Mouse (Mus musculus): ENCODE data around the gene Vinac1.

Vinac1 gene

GRCm38 (mm10) chr2:129047811-129048210 lies at the start of gene Vinac1:
Gene Vinac1, minus strand, starts transcription at chr2:129048172.
- DNase-seq (ENCODE audit: low spot score) = no peak

GRCm38 (mm10) chr2:129093926-129094724 lies 46.2 kb upstream of the Vinac1 start:
- no peak for DNase-seq (ENCODE audit: low spot score)

- no peak for DNase-seq (ENCODE audit: low spot score)
Measured at GRCm38 (mm10) chr2:129092810-129093209, 44.8 kb upstream of the Vinac1 start.

- DNase-seq (ENCODE audit: low spot score) = no peak
Measured at GRCm38 (mm10) chr2:129090370-129090769, 42.4 kb upstream of the Vinac1 start.

GRCm38 (mm10) chr2:129087520-129087919 lies 39.5 kb upstream of the Vinac1 start:
- no peak for DNase-seq (ENCODE audit: low spot score)

GRCm38 (mm10) chr2:129084959-129085358 lies 37.0 kb upstream of the Vinac1 start:
- no peak for DNase-seq (ENCODE audit: low spot score)

GRCm38 (mm10) chr2:129083514-129083913 lies 35.5 kb upstream of the Vinac1 start:
- DNase-seq (ENCODE audit: low spot score) = no peak

GRCm38 (mm10) chr2:129081097-129081496 lies 33.1 kb upstream of the Vinac1 start:
- no peak for DNase-seq (ENCODE audit: low spot score)

- DNase-seq (ENCODE audit: low spot score) = no peak
Measured at GRCm38 (mm10) chr2:129079194-129079593, 31.2 kb upstream of the Vinac1 start.

GRCm38 (mm10) chr2:129078313-129078712 lies 30.3 kb upstream of the Vinac1 start:
- DNase-seq (ENCODE audit: low spot score) = no peak

- DNase-seq (ENCODE audit: low spot score) = no peak
Measured at GRCm38 (mm10) chr2:129070296-129070695, 22.3 kb upstream of the Vinac1 start.

GRCm38 (mm10) chr2:129066326-129066725 lies 18.4 kb upstream of the Vinac1 start:
- DNase-seq (ENCODE audit: low spot score) = no peak

- peak; percentile 63 for DNase-seq (ENCODE audit: low spot score)
Measured at GRCm38 (mm10) chr2:129065437-129066282, 17.7 kb upstream of the Vinac1 start, which contains the start of gene Ttl. Gene Ttl, plus strand, starts transcription at chr2:129065942.

- no peak for DNase-seq (ENCODE audit: low spot score)
Measured at GRCm38 (mm10) chr2:129061456-129062059, 13.6 kb upstream of the Vinac1 start.

- no peak for DNase-seq (ENCODE audit: low spot score)
Measured at GRCm38 (mm10) chr2:129057920-129058361, 10.0 kb upstream of the Vinac1 start.

- DNase-seq (ENCODE audit: low spot score) = no peak
Measured at GRCm38 (mm10) chr2:129057256-129057655, 9.3 kb upstream of the Vinac1 start.

- DNase-seq (ENCODE audit: low spot score) = no peak
Measured at GRCm38 (mm10) chr2:129056597-129056996, 8.6 kb upstream of the Vinac1 start.

- no peak for DNase-seq (ENCODE audit: low spot score)
Measured at GRCm38 (mm10) chr2:129055741-129056140, 7.8 kb upstream of the Vinac1 start.

- no peak for DNase-seq (ENCODE audit: low spot score)
Measured at GRCm38 (mm10) chr2:129052451-129052983, 4.5 kb upstream of the Vinac1 start.

GRCm38 (mm10) chr2:129046846-129047196 lies 1.2 kb downstream of the Vinac1 start:
- no peak for DNase-seq (ENCODE audit: low spot score)

GRCm38 (mm10) chr2:129046172-129046845 lies 1.7 kb downstream of the Vinac1 start:
- DNase-seq (ENCODE audit: low spot score) = no peak

GRCm38 (mm10) chr2:129040567-129040966 lies 7.4 kb downstream of the Vinac1 start:
- no peak for DNase-seq (ENCODE audit: low spot score)
